Mouse (Mus musculus) c-Kit-positive CD71-positive TER-119-positive erythroid progenitor cells, embryonic 14.5 days (primary cell): ENCODE measurements around the gene Emc9.
A peak's percentile ranks its signal among the peaks of the same experiment; 100 is the strongest.

ENCODE experiments used
- DNase-seq: peaks from one replicate; pipeline ENCODE4 v3.0.0-alpha.2; 2013; ENCODE audit warnings: low spot score

The Emc9 gene

DNA sequence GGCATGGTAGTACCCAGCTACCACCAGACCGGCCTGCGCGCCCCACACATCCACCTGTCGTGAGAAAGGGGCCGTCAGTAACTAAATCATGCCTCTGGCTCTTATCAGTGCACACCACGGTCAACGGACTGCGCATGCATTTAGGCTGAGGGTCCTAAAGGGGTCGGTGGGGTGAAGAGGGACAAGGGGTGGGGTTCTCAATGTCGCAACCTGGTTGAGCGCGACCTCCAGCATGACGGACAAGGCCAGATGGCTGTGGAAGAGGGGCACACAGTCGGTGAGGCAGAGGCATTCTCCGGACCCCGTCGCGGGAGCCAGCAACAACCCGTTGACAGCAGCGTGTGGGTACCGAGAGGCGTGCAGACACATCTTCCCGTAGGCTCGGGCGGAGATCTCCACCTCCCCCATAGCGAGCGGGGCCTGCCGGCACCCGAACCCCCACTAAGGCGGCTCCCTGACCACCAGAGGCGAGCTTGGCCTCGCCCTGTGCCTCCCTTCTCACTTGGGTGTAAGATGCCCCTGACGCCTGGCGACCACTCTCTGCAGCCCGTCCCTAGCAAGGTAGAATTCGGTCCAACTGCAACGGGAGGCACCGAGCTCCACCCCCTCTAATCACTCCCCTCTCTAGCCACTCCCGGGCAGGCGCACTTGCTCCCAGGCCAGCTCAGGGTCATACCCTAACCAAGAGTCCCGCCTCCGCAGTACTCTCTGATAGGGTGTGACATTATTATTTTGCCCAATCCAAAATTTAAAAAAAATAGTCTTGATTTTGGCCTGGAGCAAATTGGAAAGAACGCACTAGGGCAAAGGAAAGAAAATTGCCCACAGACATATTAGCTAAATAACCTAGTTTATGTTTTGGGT lies at the start of gene Emc9:
Gene Emc9 (minus strand): TSS at position 601 of the 864 bp plus-strand sequence.
- peak; percentile 82 for DNase-seq

DNA sequence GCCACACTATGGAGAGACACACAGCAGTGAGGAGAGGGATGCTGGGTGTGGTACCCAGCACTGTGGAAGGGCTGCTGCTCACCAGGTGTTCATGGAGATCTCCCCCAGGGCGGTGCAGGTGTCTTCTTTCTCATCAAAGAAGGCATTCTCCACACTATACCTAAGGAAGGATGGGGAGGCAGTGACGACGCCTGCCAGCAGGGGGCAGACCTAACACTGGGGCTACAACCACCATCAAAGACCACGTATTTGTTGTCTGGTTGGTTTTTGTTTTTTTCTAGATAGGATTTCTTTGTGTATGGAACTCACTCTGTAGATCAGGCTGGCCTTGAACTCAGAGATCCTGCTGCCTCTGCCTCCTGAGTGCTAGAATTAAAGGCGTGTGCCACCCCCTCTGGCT lies 44.2 kb upstream of the Emc9 start:
- no peak for DNase-seq

DNA sequence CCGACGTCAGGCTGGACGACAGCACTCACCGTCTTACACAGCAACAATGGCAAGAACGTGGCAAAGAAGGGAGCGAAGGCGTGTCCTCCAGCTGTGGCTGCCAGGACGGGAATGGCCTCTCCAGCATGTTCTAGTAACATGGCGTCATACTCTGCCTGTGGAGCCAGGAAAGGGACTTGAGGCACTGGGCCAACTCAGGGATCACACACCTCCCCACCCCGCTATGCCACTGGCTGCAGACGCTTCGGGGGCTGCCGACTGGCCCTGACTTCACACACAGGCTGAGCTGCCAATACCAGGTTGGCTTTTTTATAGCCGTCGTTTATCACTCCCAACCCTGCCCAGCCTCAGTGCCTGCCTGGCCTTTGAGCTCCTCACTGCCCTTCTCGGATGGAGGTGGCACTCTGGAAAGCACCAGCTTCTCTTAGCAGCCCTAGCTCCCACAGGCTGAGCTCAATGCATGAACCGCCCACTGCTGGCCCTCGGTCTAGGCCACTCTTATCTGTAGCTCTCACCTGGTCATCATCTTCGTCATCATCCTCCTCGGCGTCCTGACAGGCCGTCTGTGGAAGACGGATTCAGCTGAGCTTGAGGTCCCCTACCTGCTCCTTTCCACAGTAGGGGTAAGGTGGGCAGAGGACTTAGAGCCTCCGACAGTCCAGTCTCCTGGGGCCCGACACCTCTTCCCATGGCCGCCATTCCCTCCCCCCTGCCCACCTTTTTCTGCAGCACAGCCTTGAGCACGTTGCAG lies 43.1 kb upstream of the Emc9 start:
- no peak for DNase-seq

DNA sequence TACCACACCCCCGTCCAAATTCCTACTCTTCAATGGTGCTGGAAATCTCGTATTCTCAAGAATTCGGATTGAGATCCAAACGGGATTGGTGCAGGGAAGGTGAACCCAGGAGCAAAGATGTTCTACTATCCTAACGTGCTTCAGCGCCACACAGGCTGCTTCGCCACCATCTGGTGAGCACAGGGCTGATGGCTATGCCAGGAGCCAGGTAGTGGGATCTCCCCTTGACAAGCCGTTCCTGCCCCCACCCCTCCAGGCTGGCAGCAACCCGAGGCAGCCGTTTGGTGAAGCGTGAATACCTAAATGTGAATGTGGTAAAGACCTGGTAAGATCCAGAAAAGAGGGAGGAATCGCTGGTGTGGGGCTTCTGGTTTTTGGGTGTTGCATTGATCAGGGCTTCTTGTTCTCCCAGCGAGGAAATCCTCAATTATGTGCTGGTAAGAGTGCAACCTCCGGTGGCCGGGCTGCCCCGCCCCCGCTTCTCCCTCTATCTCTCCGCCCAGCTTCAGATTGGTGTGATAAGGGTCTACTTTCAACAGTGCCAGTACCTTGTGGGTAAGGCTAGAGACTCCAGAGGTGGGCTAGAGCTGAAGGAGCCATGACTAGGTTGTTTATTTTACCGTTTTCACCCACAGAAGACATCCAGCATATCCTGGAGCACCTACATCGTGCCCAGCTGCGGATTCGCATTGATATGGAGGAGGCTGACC lies 33.5 kb upstream of the Emc9 start:
- peak; percentile 67 for DNase-seq

DNA sequence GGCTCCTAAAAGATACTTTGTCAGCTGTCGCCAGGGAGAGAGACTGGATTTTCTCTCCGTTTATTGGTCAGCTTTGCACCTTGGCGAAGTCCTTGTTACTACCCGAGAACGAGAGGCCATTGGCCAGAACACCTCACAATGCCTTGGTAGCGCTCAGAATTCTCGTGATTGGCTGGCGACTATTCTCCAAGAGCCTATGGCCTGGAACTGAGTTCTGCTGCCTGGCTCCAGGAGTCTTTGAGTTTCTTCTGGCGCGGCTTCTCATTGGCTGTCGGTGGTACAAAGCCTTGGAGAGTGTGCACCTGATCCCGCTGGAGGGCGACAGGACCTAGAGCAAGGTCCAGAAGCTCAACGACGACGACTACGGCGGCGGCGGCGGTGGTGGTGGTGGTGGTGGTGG lies 32.7 kb upstream of the Emc9 start, which contains the start of gene Rec8:
Gene Rec8 (plus strand): TSS at position 216 of the 400 bp plus-strand sequence.
- DNase-seq = no peak

DNA sequence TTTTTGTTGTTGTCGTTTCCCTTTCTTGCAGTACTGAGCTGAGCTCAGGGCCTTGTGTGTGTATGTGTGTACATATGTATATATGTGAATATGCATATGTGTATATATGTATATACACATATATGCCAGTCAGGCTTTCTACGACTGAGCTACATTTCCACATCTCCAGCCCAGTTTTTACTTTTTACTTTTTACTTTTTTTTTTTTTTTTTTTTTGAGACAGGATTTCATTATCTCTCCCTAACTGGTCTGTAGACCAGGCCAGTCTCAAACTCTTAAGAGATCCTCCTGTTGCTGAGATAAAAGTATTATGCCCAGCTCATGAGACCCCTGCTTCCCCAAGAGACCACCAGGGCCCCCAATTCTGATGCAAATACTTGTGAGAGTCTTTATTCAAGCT lies 31.7 kb upstream of the Emc9 start:
- no peak for DNase-seq

DNA sequence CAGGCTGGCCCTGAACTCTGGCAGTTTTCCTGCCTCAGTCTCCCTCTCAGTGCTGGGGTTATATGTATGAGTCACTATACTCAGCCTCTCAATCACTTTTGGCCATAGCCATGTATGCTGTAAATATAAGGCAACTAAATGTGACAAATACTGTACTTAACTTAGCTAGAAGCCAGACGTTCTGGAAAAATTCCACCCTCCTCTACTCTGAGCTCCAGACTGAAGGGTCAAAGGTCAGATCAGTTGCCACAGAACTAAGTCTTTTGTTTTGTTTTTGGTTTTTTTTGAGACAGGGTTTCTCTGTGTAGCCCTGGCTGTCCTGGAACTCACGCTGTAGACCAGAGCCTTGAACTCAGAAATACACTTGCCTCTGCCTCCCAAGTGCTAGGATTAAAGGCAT lies 30.8 kb upstream of the Emc9 start:
- DNase-seq = no peak

DNA sequence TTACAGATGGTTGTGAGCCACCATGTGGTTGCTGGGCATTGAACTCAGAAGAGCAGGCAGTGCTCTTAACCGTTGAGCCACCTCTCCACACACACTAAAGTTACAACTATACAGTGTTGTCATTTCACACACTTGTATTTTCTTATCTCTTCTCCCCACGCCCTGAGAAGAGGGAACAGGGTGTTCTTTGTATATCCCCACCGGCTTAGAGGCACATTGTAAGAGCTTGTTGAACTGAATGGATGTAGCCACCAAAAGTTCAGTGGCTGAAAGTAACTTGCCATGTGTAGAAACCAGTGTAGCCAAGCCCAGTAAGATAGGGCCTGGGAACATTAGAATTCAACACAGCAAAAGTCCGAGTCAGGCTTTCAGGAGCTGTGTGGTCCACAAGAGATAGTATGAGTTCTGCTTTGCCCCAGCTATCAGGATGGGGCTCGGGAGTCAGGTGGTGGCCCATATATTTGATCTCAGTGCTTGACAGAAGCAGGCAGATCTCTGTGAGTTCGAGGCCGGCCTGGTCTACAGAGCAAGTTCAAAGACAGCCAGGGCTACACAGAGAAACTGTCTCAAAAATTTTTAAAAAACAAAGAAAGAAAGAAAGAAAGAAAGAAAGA lies 29.6 kb upstream of the Emc9 start:
- peak; percentile 80 for DNase-seq

DNA sequence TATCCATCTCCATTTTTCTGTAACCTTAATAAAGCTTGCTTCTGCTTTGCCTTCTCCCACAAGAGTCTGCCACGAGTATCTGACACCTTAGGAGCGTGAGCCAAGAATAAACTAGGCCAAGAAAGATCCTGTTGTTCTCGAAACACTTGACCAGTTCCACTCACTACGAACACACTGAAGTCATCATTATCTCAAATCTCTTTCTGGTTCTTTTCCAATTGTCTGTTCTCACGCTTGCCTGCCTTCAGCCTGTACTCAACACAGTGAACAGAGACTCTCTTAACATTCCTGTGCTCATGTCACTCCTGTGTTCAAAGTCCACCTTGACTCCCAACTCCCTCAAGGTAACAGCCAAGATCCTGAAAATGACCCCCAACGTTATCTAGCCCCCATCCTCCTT lies 28.2 kb upstream of the Emc9 start:
- no peak for DNase-seq

DNA sequence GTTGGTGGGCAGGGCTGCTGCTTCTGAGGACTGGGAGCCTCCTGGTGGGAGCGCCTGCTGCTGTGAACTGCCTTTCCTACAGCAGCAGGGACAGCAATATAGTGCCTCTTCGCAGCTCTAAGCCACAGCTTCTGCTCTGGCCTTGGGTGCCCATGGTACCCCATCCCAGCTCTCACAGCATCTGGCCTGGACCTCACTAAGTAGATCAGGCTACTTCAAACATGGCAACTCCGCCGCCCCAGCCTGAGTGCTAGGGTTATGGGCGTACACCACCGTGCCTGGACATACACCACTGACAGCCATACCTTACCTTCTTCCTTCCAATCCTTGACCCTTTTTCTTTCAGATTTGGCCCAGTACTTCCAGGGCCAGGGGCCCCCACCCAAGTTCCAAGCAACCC lies 23.2 kb upstream of the Emc9 start:
- DNase-seq = no peak

DNA sequence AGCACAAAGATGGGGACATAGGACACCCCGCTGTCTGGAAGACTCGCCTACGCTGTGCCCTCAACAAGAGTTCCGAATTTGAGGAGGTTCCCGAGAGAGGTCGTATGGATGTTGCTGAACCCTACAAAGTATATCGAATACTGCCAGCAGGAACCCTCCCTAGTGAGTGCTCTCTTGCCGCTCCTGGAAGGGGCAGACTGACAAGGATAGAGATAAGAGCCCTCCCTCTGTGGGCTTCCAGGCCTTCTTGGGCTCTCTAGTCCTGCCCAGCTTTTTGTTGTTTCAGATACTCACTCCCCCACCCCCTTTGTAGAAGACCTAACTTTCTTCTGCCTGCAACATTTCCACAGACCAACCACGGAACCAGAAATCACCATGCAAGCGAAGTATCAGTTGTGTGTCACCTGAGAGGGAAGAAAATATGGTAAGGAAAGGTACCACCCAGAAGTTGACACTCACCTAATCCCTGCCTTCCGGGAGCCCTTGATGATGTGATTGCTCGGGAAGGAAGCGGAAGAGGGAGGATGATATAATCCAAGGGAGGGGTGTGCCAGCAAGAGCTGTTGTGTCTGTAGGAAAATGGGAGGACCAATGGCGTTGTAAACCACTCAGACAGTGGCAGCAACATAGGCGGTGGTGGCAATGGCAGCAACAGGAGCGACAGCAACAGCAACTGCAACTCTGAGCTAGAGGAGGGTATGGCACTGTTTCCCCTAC lies 20.8 kb upstream of the Emc9 start:
- no peak for DNase-seq

DNA sequence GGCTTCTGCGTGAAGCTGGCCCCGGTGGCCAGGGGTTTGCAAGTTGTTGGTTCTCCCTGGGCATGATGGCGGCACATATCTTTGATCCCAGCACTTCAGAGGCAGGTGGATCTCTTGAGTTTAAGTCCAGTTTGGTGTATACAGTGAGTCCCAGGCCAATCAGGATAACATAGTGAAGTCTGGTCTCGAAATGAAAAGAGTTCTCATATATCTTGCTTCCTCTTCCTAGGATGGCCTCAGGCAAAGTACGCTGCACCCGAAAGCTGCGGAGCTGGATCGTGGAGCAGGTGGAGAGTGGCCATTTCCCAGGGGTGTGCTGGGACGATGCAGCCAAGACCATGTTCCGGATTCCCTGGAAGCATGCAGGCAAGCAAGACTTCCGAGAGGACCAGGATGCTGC lies 19.7 kb upstream of the Emc9 start:
- no peak for DNase-seq

DNA sequence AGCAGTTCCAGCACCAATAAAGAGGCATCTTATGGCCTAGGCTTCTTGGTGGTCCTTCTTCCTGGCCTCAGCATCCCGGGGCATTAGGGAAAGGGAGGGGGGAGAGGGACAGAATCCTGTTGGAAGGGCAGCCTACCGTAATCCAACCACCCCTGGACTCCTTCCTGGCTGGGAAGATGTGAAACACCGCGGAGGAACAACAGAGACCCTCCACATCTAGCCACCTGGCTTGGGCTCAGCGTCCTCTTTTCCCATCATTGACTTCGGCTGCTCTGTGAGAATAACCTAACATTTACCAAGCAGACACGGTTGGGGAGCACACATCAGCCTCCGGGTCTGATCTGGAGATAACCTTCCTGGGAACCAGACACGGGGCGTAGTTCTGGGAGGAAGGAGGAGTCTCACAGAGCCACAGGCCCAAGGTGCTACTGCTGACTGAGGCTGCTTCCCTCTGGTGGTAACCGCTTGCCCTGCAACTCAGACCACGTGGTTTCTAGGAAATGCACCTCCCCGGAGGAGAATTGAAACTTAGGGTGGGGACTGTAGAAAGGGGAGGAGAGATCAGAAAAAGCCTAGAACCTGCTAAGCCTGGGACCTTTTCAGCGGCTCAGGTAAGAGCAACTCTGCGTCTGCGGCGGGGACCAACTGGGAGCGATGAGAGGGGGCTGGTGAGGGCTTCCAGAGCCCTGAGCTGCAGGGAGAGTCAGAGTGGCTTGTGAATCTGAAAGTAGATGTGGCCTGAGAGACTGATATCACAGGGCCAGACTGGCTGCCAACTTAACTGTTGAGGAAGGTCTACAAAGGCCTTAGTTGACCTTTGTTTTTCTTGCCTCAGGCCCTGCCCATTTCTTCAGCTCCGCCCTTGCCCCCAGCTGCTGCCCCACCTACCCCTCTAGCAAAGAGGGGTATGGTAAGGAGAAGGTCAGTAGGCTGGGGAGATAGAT lies 18.8 kb upstream of the Emc9 start:
- DNase-seq = peak; percentile 97

DNA sequence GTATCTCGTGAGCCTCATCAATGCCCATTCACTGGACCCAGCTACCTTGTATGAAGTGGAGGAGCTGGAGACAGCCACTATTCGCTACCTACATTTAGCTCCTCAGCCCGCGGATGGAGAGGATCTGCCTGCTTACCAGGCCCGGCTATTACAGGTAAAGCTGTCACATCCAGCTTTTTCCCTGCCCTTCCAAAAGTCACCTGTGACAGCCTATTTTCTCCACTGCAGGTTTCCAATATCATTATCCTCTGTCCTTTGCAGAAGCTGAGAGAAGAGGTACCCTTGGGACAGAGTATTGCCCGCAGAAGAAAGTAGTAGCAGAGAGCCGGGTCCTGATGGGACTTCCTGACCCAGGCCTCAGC lies 18.1 kb upstream of the Emc9 start, which contains the start of gene Irf9:
Gene Irf9 (plus strand): TSS at position 301 of the 362 bp plus-strand sequence.
- DNase-seq = no peak

DNA sequence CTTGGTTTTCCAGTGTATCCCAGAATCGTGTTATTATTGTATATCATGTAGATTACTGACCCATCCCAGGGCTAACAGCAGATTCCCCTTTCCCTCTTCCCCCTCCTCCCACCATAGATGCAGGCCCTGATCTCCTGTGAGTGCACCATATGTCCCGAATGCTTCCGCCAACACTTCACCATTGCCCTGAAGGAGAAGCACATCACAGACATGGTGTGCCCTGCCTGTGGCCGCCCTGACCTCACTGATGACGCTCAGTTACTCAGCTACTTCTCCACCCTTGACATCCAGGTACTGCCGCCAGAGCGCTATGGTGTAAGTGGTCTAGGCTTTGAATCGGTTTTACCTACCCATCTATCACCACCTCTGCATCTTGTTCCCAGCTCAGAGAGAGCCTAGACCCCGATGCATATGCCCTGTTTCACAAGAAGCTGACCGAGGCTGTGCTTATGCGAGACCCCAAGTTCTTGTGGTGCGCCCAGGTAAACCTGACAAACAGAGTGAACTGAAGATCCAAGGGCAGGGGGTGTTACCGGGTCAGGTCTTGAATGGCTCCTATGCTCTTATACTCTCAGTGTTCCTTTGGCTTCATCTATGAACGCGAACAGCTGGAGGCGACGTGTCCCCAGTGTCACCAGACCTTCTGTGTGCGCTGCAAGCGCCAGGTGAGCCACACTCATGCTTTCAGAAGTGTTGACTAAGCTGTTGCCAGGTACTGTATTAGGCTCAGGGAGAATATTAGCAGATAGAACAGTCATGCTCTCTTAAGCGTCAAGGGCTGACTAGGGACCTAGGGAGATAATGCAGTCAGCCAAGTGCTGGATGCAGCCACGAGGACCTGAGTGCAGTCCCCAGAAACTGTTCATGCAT lies 13.7 kb upstream of the Emc9 start:
- DNase-seq = no peak

DNA sequence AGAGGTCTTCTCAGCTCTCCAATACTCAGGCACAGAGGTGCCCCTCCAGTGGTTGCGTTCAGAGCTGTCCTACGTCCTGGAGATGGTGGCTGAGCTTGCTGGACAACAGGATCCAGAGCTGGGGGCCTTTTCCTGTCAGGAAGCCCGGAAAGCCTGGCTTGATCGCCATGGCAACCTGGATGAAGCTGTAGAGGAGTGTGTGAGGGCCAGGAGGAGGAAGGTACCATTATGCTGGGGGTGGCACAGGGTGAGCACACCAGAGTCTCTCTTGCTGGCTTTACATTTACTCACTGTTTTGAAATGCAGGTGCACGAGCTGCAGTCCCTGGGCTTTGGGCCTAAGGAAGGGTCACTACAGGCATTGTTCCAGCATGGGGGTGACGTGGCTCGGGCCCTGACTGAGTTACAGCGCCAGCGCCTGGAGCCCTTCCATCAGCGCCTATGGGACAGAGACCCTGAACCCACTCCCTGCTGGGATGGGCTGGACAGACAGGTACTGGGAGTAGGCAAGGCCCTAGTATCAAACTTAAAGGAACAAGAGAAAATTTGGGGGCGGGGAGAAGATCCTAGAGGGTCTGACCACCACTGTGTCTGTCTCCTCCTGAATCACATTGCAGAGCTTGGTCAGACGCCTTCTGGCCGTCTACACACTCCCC lies 11.1 kb upstream of the Emc9 start:
- DNase-seq = no peak

DNA sequence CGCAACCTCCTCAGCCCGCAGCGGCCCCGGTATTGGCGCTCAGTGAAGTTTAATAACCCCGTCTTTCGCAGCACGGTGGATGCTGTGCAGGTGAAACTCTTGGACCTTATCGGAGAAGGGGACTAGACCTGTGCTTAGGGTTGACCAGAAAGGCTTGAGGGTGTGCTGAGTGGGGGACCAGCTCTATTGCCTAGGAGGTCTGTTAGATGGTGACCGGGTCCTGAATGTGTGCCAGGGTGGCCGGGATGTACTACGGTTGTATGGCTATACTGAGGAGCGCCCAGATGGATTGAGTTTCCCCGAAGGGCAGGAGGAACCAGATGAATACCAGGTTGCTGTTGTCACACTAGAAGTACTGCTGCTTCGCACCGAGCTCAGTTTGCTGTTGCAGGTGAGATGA lies 7.1 kb upstream of the Emc9 start:
- DNase-seq = no peak

DNA sequence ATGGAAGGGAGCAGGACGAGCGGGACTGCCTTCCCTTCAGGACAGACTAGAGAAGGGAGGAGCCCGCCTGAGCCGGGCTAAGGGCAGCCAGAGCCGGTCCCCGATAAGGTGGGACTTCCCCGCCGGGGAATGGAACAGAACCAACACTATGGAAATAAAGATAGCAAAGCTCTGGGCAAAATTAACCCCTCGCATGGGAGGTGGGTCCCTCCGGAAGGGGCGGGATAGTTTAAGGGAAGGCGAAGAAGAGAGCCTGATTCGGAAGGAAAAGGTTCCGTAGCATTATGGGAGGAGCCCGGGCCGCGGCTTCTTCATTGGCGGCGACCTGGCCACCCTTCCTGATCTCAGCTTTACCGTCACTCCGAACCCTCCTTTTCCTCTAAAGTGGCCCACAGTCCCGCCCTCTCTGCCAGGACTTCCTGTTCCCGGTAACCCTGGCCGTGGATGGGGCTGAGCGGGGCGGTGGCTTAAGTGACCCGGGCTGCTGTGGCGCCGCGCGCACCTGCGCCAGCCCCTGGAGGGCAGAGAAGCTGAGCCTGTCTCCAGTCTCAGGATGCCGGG lies 6.3 kb upstream of the Emc9 start, which contains the start of gene Rnf31:
Gene Rnf31 (plus strand): TSS at position 378 of the 561 bp plus-strand sequence.
- peak; percentile 95 for DNase-seq
